Mouse (Mus musculus) CH12.LX (cell line): ENCODE measurements around the gene Uqcr10.

Experiments used
- EP300 ChIP-seq: IDR thresholded peaks from 2 replicates; pipeline ENCODE4 v1.6.1; 2011; ENCODE audit warnings: low read length, improper control_type of control experiment
- NRF1 ChIP-seq: IDR thresholded peaks from 2 replicates; pipeline ENCODE4 v1.6.1; 2014; ENCODE audit warnings: low read depth, mild to moderate bottlenecking, inconsistent platforms, low read length, improper control_type of control experiment, moderate library complexity

DNA sequence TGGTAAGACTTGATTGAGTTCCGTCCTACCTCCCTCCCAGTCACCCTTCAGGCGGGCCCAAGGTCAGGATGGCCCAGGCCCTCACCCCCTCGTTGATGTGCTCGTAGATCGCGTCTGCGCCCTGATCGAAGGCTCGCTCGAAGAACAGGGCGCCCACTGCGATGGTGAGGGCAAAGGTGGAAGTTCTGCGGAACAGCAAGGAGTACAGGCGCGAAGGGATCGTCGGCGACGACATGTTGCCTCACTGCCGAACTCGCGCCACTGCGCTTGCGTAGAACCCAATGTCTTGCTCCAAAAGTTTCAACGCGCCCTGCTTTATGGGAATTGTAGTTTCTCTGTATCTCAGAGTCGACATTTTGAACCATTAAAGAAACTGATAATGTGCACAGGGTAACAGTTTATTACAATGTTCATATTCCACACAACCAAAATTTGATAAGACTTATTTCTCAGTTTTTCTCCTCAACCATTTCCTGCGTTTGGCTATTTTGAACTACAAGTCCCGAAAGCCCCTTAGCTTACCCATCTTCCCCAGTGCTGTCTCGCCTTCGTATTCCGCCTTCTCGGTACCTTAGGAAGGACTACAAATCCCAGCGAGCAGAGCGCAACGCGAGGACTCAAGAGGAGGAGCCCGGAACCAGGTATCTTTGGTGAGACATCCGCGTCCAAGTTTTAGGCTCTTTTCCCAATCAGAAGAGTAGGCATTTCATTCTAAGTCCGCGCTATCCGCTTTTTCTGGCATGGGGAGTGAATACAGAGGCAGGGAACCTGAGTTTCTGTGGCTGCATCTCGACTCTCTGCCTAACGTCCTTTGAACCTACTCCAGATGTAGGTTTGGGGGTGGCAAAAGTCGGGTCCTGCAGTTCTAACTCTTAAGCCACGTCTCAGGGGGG is at the start of gene Uqcr10, which contains the start of gene Zmat5:
- TF ChIP-seq EP300 (no peak), NRF1 (peak; percentile 88)
